Mouse (Mus musculus) megakaryocyte, adult 5-6 weeks (primary cell): ENCODE measurements around the gene Nacc2. TPM values are rescaled to one million over a fixed set of nuclear protein-coding genes. Genes with fewer than 3 reads are reported as not detected.

Experiments used
- ATAC-seq: 2 replicates; pipeline ENCODE4 v1.8.0; 2016; ENCODE audit warnings: mild to moderate bottlenecking, inconsistent platforms; ENCODE audit not compliant: poor library complexity, severe bottlenecking
- total RNA-seq, 2 experiments: library from RNA; stranded (forward) in 1 of 2; stranded (reverse) in 1 of 2; fragments of 153-499, 151-499 nt in 1 of 2; fragments of 221-1000, 200-1000 nt in 1 of 2; gene quantifications; 2 replicates each; pipeline versions ENCODE4 v1.2.3 to v1.2.4; 2015 to 2017

Nacc2 gene
- total RNA-seq, 2 experiments from 2014 or later = 2.1 to 3.6 TPM

GRCm38 (mm10) chr2:26057053-26057452 lies 66.0 kb downstream of the Nacc2 start:
- ATAC-seq = no peak

DNA sequence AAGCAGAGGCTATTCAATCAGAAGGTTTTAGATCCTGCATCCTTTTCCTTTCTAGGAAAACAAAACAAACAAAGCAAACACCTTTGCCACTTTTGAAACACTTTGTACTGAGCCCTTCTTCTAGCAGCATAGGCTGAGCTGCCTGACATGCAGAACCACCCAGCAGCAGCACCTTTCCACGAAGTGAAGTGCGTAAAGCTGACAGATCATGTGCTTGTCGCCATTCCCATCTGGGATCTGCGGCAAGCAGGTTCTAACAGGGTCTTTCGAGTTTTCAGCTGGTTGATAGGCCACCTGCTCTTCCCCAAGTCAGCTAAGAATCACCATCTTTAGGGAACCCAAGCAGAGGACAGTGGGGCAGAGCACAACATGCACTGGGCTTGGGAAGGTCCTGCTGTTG lies 66.8 kb downstream of the Nacc2 start:
- ATAC-seq = no peak

- no peak for ATAC-seq
These were observed 67.3 kb downstream of the Nacc2 start for GRCm38 (mm10) chr2:26055747-26056102.

GRCm38 (mm10) chr2:26055046-26055746 lies 67.8 kb downstream of the Nacc2 start:
- peak; percentile 90 for ATAC-seq

GRCm38 (mm10) chr2:26052806-26053205 lies 70.2 kb downstream of the Nacc2 start:
- ATAC-seq = no peak

DNA sequence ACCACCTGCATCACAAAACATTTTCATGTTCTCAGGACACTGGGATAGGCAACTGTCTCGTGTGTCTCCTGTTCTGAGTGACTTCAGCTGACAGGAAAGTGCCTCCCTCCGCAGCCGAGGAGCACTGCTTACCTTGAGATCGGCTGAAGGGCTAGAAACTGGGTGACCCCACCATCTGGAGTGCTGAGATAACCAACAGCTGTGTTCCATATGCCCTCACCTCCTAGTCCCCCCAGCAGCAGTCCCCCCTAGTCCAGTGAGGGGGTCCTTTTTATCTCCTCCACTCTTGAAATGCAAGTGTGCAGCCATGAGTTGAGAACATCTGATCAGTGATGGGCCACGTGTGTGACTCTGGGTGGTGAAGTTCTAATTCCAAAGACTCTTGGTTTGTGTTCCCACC lies 74.2 kb downstream of the Nacc2 start:
- no peak for ATAC-seq

DNA sequence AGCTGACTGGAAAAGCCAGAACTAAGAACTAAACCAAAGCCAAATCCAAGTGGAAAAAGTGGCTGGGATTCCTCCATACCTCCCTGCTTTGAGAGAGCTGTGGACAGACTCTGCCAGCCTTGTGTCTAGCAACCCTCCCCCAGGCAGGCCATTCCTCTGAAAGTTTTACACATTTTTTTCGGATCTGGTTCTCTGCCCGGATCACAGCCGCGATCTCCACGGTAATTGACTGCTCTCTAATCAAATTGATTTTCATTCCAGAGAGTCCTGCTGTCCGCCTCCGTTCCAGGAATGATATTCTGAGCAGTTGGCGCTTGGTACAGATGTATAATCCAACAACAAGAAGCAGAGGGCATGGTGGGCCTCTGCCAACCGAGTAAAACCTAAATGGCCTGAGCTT lies 78.8 kb downstream of the Nacc2 start:
- no peak for ATAC-seq

GRCm38 (mm10) chr2:26042603-26043002 lies 80.4 kb downstream of the Nacc2 start:
- ATAC-seq = no peak

GRCm38 (mm10) chr2:26041163-26041810 lies 81.7 kb downstream of the Nacc2 start:
- no peak for ATAC-seq

GRCm38 (mm10) chr2:26039951-26040350 lies 83.1 kb downstream of the Nacc2 start:
- no peak for ATAC-seq

DNA sequence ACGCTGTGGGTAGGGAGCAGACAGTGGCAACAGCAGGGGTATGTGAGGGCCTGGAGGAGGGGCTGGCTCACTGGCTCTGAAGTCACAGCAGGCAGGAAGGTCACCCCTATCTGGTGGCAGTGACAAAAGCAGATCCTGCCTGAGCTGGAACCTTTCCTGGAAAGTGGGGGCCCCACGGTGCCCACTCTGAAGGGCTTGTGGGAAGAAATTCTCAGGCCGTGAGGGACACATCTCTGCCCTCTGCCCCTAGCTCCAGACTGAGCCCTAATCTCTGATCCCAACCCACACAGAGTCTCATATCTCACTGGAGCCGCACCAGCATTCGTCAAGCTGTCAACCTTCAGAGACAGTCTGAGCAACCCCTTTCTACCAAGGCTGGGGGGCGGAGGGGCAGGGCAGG lies 85.6 kb downstream of the Nacc2 start:
- ATAC-seq = no peak

GRCm38 (mm10) chr2:26034344-26035050 lies 88.5 kb downstream of the Nacc2 start:
- ATAC-seq = no peak

GRCm38 (mm10) chr2:26030288-26030687 lies 92.7 kb downstream of the Nacc2 start:
- ATAC-seq = no peak

GRCm38 (mm10) chr2:26024138-26025075 lies 98.6 kb downstream of the Nacc2 start:
- no peak for ATAC-seq

DNA sequence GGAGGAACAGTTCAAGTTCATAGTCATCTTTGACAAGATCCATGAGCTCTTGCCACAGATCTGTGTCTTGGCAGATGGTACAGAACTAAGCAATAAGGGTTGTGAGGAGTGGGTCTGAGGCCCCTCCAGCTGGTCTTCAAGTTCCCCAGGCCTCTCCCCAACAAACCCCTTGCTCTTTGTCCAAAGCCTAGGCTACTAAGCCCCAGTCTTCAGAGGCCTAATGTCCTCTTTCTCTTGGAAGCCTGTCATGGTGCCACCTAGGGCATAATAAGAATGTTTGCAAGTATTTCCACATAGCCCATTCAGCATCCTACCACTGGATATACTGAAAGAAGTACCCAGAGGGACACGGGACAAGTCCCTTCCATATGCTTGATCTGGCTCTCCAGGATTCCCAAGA lies 100.4 kb downstream of the Nacc2 start:
- no peak for ATAC-seq

GRCm38 (mm10) chr2:26022258-26022565 lies 100.8 kb downstream of the Nacc2 start:
- ATAC-seq = no peak

GRCm38 (mm10) chr2:26021561-26022257 lies 101.3 kb downstream of the Nacc2 start, which contains the start of gene Ubac1:
TSS of gene Ubac1 (minus strand) at chr2:26021747.
- ATAC-seq = peak; percentile 94

- ATAC-seq = peak; percentile 20
These were observed 102.1 kb downstream of the Nacc2 start for GRCm38 (mm10) chr2:26020714-26021560.

- ATAC-seq = no peak
These were observed 103.1 kb downstream of the Nacc2 start for GRCm38 (mm10) chr2:26019923-26020322.

DNA sequence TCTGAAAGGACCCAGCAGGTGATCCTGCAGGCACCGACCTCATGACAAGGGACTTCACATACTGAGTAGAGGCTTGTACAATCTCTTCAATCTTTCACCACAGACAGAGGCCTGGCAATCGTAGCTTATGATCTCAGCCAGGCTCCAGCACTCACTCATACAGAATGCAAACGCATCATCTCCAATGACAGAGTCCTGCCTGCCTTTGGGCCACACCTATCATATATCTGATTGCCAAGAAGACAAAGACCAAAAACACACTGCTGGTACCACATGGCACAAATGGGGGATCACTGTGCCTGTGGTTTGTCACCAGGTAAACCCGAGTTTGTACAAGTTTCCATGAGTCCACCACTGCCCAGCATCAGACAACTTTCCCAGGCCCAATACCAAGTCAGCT lies 105.7 kb downstream of the Nacc2 start:
- no peak for ATAC-seq
